Mouse (Mus musculus): ENCODE data around the gene Pld1.

DNA sequence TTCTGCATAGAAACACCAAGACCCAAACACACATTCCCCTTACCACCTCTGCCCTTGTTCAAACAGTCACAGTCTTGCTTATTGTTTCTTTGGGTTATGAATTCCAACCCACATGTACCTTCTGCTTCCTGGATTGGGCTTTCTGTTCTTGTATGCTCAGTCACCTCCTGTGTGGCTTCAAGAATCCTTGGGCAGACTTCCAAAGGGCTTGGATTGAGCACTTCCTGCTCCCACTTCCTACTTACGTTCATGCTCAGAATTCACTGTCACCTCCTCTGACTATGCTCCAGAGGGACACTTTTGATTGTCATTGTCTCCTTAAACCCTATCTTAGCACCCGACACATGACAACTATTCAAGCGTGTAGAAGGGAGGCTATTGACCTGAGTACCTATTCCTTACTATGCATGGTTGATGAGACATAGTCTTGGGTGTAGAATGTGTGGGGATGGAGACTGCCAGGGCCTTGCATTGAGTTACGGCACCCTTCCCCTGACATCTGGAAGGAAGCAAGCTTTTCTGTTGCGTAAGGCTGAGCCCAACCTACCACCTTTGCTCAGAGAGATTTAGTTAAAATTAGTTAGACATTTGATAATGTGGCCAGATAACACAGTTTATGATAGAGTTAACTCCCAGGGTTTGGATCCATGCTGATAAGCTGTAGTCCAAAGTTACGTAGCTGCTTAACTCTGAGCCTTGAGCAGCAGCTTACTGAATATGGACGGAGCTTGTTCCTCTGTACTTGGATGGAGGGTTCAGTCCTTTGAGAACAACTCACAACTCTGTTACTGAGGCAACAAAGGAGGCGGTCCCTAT is 55.9 kb downstream of the Pld1 start:
- TF ChIP-seq TAL1 (IDR thresholded peaks at IDR 0.05; ENCODE audit: low read length) (no peak), GATA1 (IDR thresholded peaks at IDR 0.05; ENCODE audit: low read length) (no peak)
